Mouse (Mus musculus): Measurements from ENCODE around the gene Crb1.

DNA sequence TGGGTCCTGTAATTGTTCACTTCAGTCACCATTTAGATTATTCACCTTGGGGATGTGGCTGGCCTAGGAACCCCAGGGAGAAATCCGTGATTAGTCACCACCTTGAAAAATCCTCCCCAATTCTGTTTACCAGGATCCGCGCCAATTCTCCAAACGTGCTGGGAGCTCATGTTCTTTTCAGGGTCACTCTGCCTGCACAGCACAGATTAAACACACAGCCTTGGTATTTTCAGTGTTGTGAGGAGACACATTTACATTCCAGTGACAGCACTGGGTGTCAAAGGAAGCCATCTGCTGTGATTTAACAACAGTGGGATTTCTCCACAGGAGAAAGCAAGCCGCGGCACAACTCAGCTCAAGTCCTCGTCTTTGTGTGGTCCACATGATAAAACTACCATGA is 167.1 kb downstream of the Crb1 start:
- TF ChIP-seq GATA1 (IDR thresholded peaks at IDR 0.05; ENCODE audit: borderline replicate concordance, low read length) (no peak), CTCF (IDR thresholded peaks at IDR 0.05; ENCODE audit: low read depth, low read length) (no peak), TAL1 (conservative IDR thresholded peaks at IDR 0.05; ENCODE audit: low read depth, low read length) (no peak), POLR2AphosphoS5 (IDR thresholded peaks at IDR 0.05; ENCODE audit: insufficient replicate concordance, low read depth, low read length) (no peak), GATA2 (IDR thresholded peaks at IDR 0.05; ENCODE audit: borderline replicate concordance, low read depth, low read length) (no peak)

Measured in G1E (cell line).